ENCODE assay signal across 17 mouse cellular contexts in the genomic region with DNA sequence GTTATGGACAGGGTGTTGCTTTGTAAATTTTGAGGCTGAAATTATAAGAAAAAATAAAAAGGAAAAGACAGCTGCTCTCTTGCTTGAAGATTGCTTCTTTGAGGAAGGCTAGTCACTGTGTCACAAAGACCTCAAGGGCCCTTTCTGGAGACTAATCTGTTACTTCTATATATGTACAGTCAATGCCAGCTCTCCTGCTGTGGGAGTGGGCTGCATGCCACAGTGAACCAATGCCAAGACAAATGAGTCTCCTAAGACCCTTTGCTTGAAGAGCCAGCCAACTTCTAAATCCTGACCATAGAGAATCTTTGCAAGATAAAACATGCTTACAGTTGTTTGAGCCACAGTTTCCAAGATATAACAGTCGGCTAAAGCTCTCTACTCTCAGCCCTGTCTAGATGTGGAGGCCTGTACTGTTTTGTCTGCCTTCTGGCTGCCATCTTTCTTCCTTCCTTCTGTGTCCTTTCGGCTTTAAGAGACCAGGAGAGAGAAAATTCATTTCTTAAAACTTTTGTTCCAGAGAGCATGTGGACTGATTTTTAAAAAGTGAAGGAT.
A peak's percentile ranks its signal among the peaks of the same experiment; 100 is the strongest.
DNase-seq lines count a peak whose midpoint lies in the region; ATAC-seq and TF ChIP-seq lines count a peak whose summit lies in the region.
"Had no signal": no experiment of that assay in that cellular context is flagged by ENCODE, and none has a peak within 500 bp of the region (broad histone marks: within the 10 kb centered on the region; RNA-seq: fewer than 3 reads in every experiment).

No protein-coding gene starts in this region.

- no peaks in the 10 kb centered on the region for H3K4me1 ChIP-seq in embryonic facial prominence, embryonic 14.5 days (ENCODE audit: control insufficient read depth, insufficient read depth, low read length)
- H3K4me1 ChIP-seq in embryonic facial prominence, embryonic 10.5 days, result no peaks in the 10 kb centered on the region
- no peaks in the 10 kb centered on the region for H3K4me1 ChIP-seq in heart, embryonic 12.5 days (replicated peaks)
- H3K4me1 ChIP-seq: heart, embryonic 10.5 days; lung, embryonic 15.5 days had no signal

- TF ChIP-seq POLR2A in brain, embryonic 14.5 days (IDR thresholded peaks at IDR 0.05; ENCODE audit: borderline replicate concordance, extremely low read depth, insufficient read depth, insufficient read length, poor library complexity, severe bottlenecking), result no peak

- no peak overlapping the region for H3K4me3 ChIP-seq in embryonic facial prominence, embryonic 14.5 days (ENCODE audit: low read depth, low read length)
- H3K4me3 ChIP-seq in embryonic facial prominence, embryonic 10.5 days, result no peak overlapping the region
- no peak overlapping the region for H3K4me3 ChIP-seq in heart, embryonic 12.5 days
- H3K4me3 ChIP-seq: heart, embryonic 10.5 days; lung, embryonic 15.5 days had no signal

- H3K27ac ChIP-seq in embryonic facial prominence, embryonic 14.5 days (replicated peaks; ENCODE audit: low read depth, low read length), result no peak overlapping the region
- H3K27ac ChIP-seq in embryonic facial prominence, embryonic 10.5 days (replicated peaks), result no peak overlapping the region
- no peak overlapping the region for H3K27ac ChIP-seq in heart, embryonic 12.5 days (ENCODE audit: poor library complexity, severe bottlenecking)
- H3K27ac ChIP-seq: heart, embryonic 10.5 days; lung, embryonic 15.5 days; stomach, postnatal 0 days had no signal

- TF ChIP-seq CTCF in brain, embryonic 14.5 days (IDR thresholded peaks at IDR 0.05; ENCODE audit: borderline replicate concordance, extremely low read depth, insufficient read depth, insufficient read length), result no peak

- 75% methylated on average over 2 of the region's 2 CpGs for WGBS in embryonic facial prominence, embryonic 14.5 days
- WGBS in embryonic facial prominence, embryonic 10.5 days, result 79% methylated on average over 2 of the region's 2 CpGs
- WGBS in heart, embryonic 12.5 days, result 66% methylated on average over 2 of the region's 2 CpGs

- H3K27me3 ChIP-seq in embryonic facial prominence, embryonic 14.5 days (replicated peaks; ENCODE audit: control insufficient read depth, insufficient read depth, low read length), result no peaks in the 10 kb centered on the region
- no peaks in the 10 kb centered on the region for H3K27me3 ChIP-seq in embryonic facial prominence, embryonic 10.5 days (replicated peaks; ENCODE audit: low read depth, poor library complexity, severe bottlenecking)
- no peaks in the 10 kb centered on the region for H3K27me3 ChIP-seq in heart, embryonic 12.5 days (replicated peaks)
- H3K27me3 ChIP-seq: lung, embryonic 15.5 days had no signal

- ATAC-seq in embryonic facial prominence, embryonic 14.5 days (ENCODE audit: low read depth), result no peak
- ATAC-seq in heart, embryonic 12.5 days (ENCODE audit: insufficient number of reproducible peaks, low FRiP score), result no peak

- H3K9ac ChIP-seq in embryonic facial prominence, embryonic 14.5 days (ENCODE audit: low read depth, low read length), result no peak overlapping the region
- no peak overlapping the region for H3K9ac ChIP-seq in heart, embryonic 12.5 days
- H3K9ac ChIP-seq: lung, embryonic 15.5 days had no signal

- intact Hi-C loops in left cerebral cortex, postnatal 10 days (cut with DNase I), result no loop called here

- no peaks in the 10 kb centered on the region for H3K36me3 ChIP-seq in embryonic facial prominence, embryonic 14.5 days (ENCODE audit: control insufficient read depth, insufficient read depth, low read length)
- no peaks in the 10 kb centered on the region for H3K36me3 ChIP-seq in embryonic facial prominence, embryonic 10.5 days (replicated peaks)
- no peaks in the 10 kb centered on the region for H3K36me3 ChIP-seq in heart, embryonic 12.5 days
- H3K36me3 ChIP-seq: heart, embryonic 10.5 days; lung, embryonic 15.5 days had no signal

- no peak overlapping the region for H3K4me2 ChIP-seq in embryonic facial prominence, embryonic 14.5 days (ENCODE audit: low read depth, low read length)
- H3K4me2 ChIP-seq in heart, embryonic 12.5 days, result no peak overlapping the region
- H3K4me2 ChIP-seq: lung, embryonic 15.5 days had no signal

- no peaks in the 10 kb centered on the region for H3K9me3 ChIP-seq in embryonic facial prominence, embryonic 14.5 days (ENCODE audit: control insufficient read depth, low read length)
- no peaks in the 10 kb centered on the region for H3K9me3 ChIP-seq in embryonic facial prominence, embryonic 10.5 days
- H3K9me3 ChIP-seq in heart, embryonic 12.5 days (replicated peaks), result no peaks in the 10 kb centered on the region
- H3K9me3 ChIP-seq: heart, embryonic 10.5 days; lung, embryonic 15.5 days had no signal

- peak; percentile 36 for DNase-seq in embryonic facial prominence, embryonic 14.5 days (ENCODE audit: low spot score)
- no peak for DNase-seq in embryonic facial prominence, embryonic 10.5 days (ENCODE audit: low spot score)
- peak; percentile 21 to 35 for DNase-seq in left cerebral cortex, postnatal 10 days (ENCODE audit: extremely low spot score in 1 of 2, low spot score in 2 of 2)
- no peak for DNase-seq in left cerebral cortex, adult 9 months (ENCODE audit: low spot score in 2 of 2)
- peak; percentile 82 for DNase-seq in brain, embryonic 14.5 days (ENCODE audit: low read depth)
- peak; percentile 91 to 96 for DNase-seq in cerebellum, postnatal 14 days
- no peak for DNase-seq in gastrocnemius, adult 18-20 months (ENCODE audit: low spot score)
- DNase-seq: gastrocnemius, postnatal 14 days; heart, postnatal 36 days; kidney, adult 11 months; kidney, postnatal 14 days; liver; thymus, postnatal 25 days had no signal

Comparison
In these comparisons a context has a peak if more than half of its experiments do, and no peak if none do; other contexts are left out.
1. DNase-seq: peak in embryonic facial prominence, embryonic 14.5 days (single experiment), left cerebral cortex, postnatal 10 days (2 of 2), brain, embryonic 14.5 days (single experiment) and cerebellum, postnatal 14 days (2 of 2); none in embryonic facial prominence, embryonic 10.5 days (single experiment), left cerebral cortex, adult 9 months (0 of 2) and gastrocnemius, adult 18-20 months (single experiment).